Mouse (Mus musculus) brain, embryonic 14.5 days (tissue): Measurements from ENCODE around the gene Prg4. TPM values are rescaled to one million over a fixed set of nuclear protein-coding genes. Genes with fewer than 3 reads are reported as not detected.
A peak's percentile ranks its signal among the peaks of the same experiment; 100 is the strongest.

Experiments
- DNase-seq: peaks from one replicate; pipeline ENCODE4 v3.0.0-alpha.2; 2011; ENCODE audit warnings: low read depth
- CTCF ChIP-seq: fragments of 200-500 bp; IDR thresholded peaks from 2 replicates; pipeline ENCODE4 v1.5.1; 2012; ENCODE audit warnings: inconsistent platforms, mild to moderate bottlenecking, moderate library complexity, borderline replicate concordance; ENCODE audit not compliant: insufficient read depth, insufficient read length; ENCODE audit errors: extremely low read depth
- POLR2A ChIP-seq: fragments of 200-500 bp; IDR thresholded peaks from 2 replicates; pipeline ENCODE4 v1.6.1; 2012; ENCODE audit warnings: mild to moderate bottlenecking, inconsistent platforms, borderline replicate concordance; ENCODE audit not compliant: poor library complexity, insufficient read depth, insufficient read length, severe bottlenecking; ENCODE audit errors: extremely low read depth
- polyA plus RNA-seq: library from polyadenylated mRNA; depleted of rRNA; stranded (reverse); fragments of >200 nt; gene quantifications from 2 replicates; pipeline ENCODE4 v1.2.3, GENCODE M21; 2012; rRNA removed

The Prg4 gene
- polyA plus RNA-seq, result 0.16 and 0.20 TPM in 2 replicates

DNA sequence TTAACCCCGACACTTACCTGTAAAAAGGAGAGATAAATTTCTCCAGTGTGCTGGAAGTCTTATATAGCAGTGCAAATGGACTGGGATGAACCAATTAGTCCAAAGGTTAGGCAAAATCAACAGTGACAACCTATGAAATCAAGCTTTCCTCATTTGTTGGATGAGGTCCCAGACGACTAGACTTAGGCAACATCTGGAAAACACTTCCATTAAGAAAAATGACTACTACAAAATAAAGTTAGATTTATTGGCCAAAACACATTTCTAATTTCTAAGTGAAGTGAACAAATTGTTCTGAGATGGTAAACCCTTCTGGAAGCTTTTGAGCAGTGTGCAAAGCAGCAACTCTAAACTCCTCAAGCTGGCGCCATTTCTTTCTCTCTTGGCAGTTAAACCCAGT, at the start of gene Prg4:
TSS of gene Prg4 (minus strand) at position 34 of the 400 bp plus-strand sequence.
- TF ChIP-seq CTCF, result no peak
- TF ChIP-seq POLR2A, result no peak
- no peak for DNase-seq

DNA sequence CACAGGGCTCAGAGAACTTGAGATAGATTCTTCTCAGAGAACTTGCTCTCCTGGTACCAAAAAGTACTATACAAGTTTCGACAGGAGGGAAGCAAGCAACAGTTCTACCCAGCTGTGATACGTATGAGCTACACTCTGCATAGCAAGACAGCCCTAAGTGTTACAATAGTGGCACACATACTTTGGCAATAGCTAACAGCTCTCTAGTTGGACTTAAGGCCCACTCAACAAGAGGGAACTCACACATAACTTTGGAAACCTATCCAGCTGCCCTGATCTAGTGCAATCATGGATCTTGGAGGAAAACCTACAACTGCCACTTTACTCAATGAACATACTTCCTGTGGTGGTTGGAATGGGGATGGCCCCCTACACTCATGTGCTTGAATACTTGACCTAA, 47.1 kb upstream of the Prg4 start:
- DNase-seq, result no peak

DNA sequence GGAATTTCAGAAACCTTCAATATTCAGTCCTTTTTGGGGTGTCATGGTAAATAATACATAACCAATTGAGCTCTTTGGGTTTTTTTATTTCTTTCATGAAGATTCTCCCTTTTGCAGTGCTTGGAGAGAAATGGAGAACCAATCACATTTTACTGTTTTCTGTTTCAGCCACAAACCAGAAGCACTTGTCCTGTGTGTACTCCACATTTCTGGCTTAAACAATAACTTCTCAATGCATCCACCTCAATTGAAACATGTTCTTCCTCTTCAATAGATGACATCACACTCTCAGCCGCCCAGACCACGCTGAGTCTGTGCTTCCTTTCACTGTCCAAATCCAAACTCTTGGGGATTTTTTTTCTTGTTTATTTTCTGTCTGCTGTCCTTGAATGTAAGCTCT, 39.8 kb upstream of the Prg4 start:
- no peak for DNase-seq
- TF ChIP-seq POLR2A, result no peak
- TF ChIP-seq CTCF, result no peak

More for the DNA sequence above, 47.1 kb upstream of the Prg4 start:
- no peak for TF ChIP-seq POLR2A
- no peak for TF ChIP-seq CTCF

DNA sequence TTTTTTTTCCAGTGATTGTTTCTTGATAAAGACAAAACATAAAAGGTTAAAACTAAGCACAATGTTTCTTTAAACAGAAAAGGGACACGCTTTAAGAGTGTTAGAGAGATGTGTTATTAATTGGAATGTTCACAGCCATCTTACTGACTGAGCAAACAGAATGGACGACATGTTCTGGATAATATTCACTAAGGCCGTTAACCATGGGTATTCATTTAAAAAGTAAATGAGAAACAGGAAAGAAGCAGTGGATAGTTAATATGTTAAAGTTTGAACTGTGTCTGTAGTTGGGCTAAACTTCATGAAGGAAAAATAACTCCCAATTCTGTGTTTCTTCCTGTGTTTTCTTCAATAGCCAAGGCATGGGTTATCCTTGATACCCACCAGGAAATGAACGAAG, 37.4 kb upstream of the Prg4 start:
- no peak for DNase-seq
- TF ChIP-seq CTCF, result no peak
- no peak for TF ChIP-seq POLR2A

DNA sequence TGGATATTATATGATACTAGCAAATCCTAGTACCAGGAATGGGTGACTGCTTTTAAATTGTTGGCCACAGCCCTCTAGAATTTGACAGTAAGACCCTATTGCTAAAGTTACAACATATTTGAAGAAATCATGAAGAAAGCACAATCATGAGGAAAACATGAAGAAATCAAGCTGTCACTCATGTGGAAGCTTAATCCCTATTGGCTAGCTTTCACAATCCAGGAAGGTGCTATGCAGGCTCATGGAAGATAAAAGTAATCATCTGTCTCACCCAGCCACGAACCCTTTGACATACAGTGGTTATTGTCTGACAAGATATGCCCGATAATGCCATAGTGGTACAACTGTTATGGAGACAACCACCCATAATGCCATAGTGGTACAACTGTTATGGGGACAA, 32.2 kb upstream of the Prg4 start:
- TF ChIP-seq CTCF, result no peak
- no peak for TF ChIP-seq POLR2A
- DNase-seq, result no peak

DNA sequence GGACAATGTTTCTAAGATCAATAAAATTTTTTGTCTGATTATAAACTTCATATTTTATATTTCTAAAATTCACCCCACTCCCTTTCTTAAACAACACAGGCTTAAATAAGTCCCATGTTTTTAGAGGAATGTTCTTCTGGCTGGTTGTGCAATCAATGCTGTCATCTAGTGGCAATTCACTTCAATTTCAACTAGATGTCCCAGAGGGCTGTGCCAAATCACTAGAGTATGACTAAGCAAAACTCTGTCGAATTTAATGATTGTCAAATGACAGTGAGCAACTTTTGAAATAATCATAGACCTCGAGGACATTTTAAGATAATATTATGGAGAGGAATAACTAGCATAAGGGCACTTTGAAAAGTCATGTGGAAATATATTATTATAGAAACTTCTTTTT, 31.7 kb upstream of the Prg4 start:
- TF ChIP-seq CTCF, result no peak
- TF ChIP-seq POLR2A, result no peak
- DNase-seq, result no peak

DNA sequence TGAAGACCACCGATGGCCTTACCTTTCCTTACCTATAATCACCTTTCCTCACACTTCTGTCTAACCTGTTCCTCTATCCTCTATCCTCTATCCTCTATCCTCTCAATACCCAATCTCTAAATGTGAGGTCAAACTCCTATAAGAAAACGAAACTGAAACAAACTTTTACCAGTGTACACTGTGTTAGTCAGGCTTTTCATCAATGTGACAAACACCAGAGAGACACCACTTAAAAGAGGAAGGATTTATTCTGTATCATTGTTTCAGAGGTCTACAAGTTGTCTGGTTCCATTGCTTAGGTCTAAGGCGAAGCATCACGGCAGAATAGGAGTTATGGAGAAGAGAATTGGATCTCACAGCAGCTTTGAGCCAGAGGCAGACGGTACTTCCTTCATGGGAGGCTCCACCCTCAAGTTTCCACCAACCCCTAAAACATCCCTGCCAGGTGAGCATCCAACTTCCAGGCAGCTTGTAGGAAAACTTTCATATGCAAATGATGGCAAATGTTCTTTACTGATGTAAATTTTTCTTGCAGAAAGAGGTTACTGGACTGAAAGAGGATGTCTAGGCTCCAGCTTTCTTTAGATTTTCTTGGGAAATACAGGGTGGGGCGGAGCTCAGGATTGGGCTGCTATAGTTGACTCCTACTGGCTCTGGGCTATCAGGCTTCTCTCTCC, 30.8 kb upstream of the Prg4 start:
- DNase-seq, result no peak
- TF ChIP-seq CTCF (no peak), POLR2A (no peak)

DNA sequence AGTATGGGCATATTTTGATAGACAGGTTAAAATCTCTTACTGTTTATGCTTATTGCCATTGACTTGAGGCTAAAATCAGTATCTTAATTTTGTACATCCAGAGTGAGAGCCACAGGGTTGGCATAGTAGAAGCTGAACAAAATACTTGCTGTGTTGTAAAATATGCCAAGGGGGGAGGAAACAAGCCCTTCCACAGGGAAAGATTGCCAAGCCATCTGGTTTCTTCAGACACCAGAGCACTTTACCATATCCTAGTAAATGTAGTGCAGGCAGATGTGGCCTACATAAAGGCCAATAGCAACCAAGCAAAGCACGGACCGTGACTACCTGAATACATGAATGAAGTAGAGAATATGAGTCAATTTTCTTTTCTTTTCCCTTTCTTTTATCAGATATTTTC, 23.2 kb upstream of the Prg4 start:
- peak; percentile 31 for DNase-seq

DNA sequence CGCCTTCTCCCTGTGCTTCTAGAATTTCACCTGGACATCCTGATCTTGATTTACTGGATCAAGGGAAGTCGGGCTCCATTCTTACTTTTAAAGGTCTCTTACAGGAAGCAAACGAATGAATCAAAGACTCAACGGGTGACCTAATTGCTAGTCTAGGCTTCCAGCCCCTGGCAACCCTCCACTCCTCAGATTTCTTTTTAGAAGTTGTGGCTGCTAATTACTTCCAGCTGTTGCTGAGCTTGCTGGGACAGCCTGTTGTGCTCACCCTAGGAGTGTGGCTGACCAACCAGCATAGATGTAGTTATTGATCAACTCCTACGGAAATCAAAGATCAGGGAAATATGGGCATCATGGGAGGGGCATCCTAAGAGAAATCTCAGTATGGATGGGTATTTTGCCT, 14.7 kb upstream of the Prg4 start:
- no peak for DNase-seq
- TF ChIP-seq POLR2A (no peak), CTCF (no peak)

More for the DNA sequence above, 23.2 kb upstream of the Prg4 start:
- TF ChIP-seq POLR2A (no peak), CTCF (no peak)

DNA sequence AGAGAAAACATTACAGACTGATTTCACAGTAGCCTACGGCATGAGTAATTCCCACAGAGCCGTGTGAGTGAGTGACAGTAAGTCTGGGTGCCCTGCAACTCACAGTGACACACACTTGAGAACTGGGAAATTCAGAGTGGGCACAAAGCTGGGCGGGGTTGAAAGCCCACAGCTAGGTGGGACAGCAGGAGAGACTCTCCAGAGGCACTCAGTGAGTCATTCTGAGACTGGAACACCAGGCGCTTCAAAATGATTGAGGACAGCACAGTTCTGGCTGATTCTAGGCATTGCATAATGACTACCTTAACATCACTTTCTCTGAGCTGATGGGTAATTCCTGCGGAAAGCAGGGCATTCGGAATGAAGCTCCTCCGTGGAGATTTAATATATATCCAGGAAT, 6.6 kb upstream of the Prg4 start:
- DNase-seq, result no peak
- TF ChIP-seq POLR2A, result no peak
- no peak for TF ChIP-seq CTCF

DNA sequence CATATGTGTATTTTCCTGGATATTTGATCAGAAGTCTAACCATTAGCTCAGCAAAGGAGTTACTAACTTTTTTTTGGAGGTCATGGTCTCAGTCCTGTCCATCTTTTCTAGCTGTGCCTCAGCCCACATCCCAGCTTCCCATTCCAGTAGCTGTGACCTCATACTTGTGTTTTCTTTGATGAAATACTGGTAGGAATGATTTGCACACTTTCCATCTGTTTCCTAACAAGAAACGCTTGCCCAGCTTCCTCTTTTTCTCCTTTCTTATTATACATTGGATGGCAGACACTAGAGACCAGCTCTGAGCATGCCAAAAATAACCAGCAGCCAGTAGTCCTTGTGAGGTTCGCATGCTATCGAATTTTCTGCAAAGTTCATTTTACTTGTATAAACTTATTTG, 4.0 kb upstream of the Prg4 start:
- TF ChIP-seq POLR2A (no peak), CTCF (no peak)
- DNase-seq, result no peak

DNA sequence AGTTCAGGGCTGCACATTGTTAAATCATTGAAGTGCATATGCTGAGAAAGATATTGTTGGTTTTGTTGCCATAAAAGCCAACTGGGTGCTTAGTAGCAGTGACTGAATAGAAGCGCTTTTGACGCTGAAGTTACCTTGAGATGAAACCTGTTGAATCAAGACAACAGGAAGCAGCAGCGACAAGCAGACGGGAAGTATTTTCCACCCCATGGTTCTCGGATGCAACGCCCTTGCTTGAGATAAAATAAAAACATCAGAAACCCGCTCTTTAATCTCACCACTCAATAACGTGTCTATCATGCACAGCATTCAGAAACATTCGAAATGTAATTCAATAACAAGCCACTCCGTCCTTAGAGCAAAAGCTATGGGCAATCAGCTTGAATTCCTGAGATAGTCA, 601 bp downstream of the Prg4 start:
- no peak for DNase-seq
- TF ChIP-seq CTCF, result no peak
- no peak for TF ChIP-seq POLR2A
